Mouse (Mus musculus) layer of hippocampus, adult 9-11 months (tissue): ENCODE results near the gene Spp2.

Experiments
- DNase-seq: peaks from one replicate; pipeline ENCODE4 v3.0.0; 2022

Gene Spp2

DNA sequence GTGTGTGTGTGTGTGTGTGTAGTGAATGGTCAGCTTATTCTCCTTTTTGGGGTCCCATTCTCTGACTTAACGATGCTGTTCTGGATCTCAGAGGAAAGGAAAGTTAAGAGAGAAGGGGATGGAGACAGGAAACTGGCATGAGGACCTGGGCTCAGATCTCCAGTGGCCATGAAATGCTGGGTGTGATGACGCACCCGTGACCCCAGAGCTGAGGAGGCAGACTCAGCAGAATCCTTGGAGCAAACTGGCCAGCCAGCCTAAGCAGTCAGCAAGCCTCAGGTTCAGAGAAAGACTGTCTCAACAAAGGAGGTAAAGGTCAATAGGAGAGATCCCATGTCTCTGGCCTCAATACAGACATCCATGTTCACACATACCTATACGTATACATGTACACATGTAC lies 63.0 kb downstream of the Spp2 start:
- DNase-seq: no peak

DNA sequence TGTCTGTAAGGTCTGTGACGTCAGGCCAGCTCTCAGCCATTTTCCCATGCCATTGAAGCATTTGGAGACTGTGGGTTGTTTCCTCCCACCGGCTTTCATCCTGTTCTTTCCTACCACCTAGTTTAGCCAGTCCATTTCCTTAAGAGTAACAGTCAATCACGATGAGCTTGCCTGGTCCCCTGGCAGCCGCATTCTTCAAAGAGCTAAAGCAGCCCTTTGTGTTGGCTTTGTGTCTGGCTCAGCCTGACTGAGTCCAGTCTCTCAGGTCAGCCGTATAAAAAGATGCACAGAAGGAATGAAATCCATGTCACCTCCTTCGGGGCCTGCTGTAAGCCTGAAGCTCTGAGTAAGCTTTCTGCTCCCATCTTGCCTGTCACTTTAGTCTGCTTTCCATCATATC lies 65.5 kb downstream of the Spp2 start:
- no peak for DNase-seq

DNA sequence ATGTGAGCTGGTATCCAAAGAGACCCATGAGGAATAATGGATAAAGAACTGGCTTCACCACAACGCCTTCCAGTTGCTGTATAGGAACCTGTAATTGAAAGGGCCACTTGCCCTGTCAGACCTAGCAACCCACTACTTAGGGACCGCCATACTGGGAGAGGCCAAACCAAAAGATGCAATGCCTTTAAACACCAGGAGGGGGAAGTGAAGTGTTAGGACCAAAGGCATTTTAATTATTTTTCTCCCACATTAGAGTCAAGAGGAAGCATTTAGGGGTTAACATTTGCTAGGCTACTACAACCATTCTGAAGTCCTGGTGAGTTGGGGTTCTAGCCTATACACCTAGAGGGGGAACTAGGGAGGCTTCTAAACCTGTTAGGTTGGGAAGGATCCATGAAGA lies 67.1 kb downstream of the Spp2 start:
- no peak for DNase-seq

DNA sequence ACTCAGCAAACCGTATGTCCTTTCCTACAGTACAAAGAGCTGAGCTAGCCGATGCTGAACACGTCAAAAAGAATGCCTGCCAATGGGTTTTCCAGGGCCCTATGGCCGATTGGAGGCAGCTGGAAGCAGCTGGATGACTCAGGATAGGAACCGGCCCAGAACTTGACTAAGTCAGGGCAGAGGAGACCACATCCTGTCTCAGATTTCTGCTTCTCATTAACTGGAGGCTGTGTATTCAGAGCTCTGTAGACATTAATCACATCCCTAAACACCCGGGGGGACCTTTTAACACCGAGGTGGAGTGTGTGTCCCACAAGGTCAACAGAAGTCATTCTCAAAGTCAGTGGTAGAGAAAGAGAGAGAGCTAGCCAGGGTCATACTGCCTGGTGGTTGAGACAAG lies 67.8 kb downstream of the Spp2 start:
- no peak for DNase-seq

DNA sequence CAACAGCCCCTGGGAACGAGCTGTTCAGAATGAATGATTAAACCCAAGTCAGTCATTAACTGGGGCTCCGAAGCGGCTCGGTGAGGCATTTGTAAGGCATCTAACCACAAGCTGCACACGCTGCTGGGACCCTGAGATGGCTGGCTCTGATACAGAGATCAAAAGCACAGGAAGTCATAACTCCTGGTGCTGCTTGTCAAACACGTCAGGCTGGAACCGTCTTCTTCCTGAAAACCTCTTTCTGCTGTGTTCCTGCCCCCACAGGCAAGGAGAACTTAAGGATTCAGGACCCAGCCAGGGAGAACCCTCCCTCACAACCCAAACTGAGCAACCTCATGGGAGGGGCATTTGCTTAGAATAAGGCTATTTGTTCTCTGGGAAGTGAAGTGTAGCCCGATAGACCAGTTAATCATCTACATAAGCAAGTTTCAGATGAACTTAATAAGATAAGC lies 68.8 kb downstream of the Spp2 start:
- DNase-seq: no peak
